Mouse (Mus musculus) adrenal gland (tissue): Measurements from ENCODE around the gene Glrb.

Experiments used
- intact Hi-C: fragments of 180-260 bp; cut with DNase I; formaldehyde crosslinking; loops from one replicate; pipeline ENCODE4 v1.15.1; 2025

Gene Glrb

DNA sequence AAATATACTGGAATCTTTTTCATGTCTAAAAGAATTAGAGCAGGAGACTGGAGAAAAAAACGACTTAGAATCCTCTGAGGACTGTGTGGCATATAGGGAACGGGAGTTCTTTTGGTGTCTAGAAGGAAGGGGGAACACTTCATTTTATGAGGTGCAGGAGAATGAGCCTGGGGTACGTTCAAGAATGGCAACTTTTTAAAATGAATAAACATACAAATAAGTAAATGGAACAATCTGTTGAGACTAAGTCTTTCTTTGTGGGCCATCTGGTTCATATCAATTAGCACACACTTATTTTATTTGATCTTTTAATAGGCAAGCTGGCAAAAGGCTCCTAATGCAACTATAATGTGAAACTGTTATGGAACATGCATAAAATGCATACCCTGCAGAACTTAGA lies 75.9 kb downstream of the Glrb start:
- intact Hi-C loops, result no loop called here

DNA sequence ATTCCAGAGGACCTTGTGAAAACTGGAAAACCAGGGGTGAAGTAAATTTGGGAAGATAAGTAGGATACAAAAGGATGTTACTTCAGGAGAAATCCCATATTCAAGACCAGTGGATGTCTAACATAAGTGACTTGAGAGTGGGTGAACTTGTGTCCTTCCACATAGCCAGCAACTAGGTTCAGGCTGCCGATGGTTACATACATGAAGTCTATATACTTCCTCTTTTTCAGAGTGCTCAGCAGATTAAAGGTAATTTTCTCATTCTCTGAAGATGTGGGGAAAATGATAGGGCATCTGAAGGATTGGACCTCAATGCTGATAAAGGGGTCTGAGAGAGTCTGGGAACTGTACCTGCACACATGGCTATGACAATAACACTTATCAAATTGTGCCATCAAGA lies 89.5 kb downstream of the Glrb start:
- intact Hi-C loops, result no loop called here

GRCm38 (mm10) chr3:80818619-80819018 lies 94.8 kb downstream of the Glrb start:
- intact Hi-C loops, result no loop called here

GRCm38 (mm10) chr3:80813734-80814133 lies 99.7 kb downstream of the Glrb start:
- intact Hi-C loops, result no loop called here

GRCm38 (mm10) chr3:80812237-80812636 lies 101.2 kb downstream of the Glrb start:
- intact Hi-C loops, result no loop called here

DNA sequence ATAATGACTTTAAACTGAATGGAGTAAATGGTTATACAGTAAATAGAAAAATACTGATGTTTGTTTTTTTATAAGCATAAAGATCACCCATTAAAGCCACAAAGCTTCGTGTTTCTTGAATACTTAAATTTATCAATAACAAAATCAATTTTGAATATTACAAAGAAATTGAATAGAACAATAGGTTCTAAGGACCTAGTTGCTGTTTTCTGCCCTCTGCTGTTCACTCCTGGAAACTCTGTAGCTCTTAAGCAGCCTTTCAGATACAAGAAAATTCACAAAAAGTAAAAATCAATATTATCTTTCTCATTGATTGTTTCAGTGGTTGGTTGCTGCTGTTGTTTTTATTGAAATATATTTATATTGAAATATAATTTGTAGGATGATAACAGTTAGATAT lies 108.1 kb downstream of the Glrb start:
- intact Hi-C loops, result loop anchor here (5.0 kb wide), 1 partner anchor 728 kb away; no protein-coding TSS in a partner anchor

DNA sequence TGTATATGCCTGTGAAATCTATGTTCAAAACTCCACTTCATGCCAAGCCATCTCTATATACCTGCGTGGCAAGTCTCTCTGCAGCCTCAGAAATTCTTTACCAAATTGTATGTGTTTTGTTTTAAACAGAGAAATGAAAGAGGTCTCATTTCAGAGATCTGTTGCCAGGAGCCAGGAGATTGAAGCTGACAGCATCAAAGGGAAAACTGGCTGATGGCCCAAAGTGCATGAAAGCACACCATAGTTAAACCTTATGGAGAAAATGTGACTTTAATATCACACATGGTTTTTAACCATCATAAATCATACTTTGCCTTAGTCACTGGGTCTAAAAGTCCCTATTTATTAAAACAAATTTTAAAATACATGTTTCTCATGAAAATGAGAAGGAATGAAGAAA lies 109.6 kb downstream of the Glrb start:
- intact Hi-C loops, result no loop called here

DNA sequence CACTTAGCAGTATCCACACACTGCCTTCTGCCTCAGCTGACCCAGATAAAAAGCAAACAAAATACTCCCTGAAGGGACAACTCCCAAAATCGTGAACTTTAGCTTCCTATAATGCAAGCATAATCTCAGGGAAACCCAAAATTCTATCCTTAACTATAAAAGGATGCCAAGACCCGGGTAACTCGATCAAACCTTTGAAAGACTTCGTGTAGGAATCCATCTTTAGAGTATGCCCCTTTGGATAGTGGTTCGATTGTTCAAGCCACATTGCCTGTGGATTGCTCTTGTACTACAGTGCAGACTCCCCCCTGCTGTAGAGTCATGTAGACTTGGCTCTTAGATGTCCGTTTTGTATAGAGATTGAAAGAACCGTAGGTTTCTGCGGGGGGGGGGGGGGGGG lies 110.2 kb downstream of the Glrb start:
- intact Hi-C loops, result no loop called here

GRCm38 (mm10) chr3:80802596-80803081 lies 110.8 kb downstream of the Glrb start, which contains the start of gene Gria2:
Gene Gria2 (minus strand): TSS chr3:80802835.
- intact Hi-C loops, result no loop called here

DNA sequence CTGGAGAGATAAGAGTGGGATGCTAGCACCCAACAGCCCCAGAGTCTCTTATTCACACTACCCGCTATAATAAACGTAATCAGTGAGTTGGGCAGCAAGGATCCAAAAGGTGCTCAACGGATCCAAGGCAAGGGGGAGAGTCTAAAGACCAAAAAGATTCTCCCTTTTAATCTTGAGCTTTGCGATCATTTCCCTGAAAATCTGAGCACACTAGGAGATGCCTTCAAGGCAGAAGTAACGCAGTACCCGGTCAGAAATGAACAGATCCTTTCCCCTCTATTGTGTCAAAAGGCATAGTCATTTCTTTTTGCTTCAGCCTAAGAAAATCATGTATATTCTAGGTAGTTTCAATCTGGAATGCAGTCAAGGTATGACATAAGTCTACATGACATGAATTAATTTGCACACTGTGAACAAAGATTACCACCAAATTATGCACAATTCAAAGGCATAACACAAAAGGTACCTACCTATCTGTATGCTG lies 111.6 kb downstream of the Glrb start:
- intact Hi-C loops, result no loop called here

DNA sequence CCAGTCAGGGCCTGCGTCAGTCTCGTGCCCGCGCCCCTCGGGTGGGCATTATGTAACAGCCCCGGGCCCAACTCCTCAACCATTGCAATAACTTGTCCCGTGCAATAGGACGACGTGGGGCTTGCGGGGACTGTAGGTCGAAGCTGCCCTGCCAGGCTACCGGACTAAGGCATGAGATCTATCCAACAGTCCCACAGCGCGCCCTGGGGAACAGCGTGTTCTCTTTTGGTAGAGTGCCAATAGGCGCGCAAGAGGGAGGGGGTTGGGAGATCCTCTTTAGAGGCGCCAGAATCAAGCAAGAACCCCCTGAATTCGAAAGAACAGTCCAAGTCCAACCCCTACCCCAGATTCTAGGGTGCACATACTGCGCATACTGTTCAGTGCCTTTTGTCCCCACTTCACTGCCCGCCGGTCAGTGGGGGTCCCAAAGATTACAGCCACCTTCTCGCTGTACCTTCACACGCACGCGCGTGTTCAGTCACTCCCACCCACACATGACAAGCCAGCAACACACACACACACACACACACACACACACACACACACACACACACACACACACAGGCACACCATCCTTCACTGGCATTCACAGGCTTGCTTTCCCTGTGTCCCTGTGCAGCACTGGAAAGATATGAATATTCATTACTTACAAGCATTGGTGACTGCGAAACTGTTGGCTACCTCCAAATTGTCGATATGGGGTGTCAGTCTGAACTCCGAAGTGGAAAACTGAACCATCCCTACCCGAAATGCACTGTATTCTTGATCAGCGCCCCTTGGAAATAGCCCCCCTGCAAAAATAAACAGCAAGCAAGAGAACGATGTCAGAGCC lies 112.2 kb downstream of the Glrb start:
- intact Hi-C loops, result no loop called here

DNA sequence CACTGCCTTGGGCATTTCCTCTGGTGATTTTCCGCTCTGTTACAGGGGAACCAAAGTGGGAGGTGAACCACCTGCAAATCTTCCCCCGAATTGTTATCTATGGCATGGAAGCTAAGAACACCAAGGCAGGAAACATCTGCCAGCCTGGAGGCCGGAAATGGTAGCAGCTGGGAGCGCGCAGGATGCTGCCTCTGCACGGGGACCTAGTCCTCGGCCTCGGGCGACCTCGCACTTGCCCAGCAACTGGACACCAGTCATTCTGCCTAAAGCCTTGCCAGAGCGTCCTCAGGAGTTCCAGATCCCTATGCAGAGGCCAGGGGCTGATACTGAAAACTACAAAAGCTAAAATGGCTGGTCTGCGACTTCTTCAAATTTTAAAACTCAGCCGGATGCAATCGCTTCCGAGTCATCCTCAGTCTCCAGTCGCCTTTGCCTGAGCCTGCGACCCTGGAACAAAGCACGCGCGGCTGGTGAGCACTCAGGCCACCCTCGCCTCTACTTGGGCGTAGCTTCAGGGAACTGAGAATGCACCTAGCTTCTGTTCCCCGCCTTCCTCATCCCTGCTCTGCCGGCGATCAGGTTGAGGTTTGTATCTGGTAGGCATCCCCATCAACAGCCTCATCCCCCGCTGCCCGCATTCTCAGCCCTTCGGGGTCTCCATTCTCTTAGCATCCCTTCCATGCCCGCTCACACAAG lies 113.0 kb downstream of the Glrb start:
- intact Hi-C loops, result no loop called here

DNA sequence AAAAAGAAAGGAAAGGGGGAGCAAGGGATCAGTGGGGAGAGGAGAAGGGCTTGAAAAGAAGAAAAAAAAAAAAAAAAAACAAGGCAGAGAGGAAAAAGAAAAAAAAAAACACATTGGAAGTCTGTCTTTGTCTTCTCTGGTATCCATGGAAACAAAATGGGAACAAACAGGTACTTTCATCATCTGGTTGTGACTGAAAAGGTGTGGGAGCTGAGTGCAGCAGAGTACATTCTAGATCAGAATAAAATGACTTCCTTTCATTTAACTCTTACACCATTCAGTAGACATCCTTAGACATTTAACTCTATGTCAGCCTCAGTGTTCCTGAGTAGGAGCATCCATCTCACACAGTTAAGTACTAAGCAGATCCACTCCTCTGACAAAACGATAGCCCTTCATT lies 115.5 kb downstream of the Glrb start:
- intact Hi-C loops, result no loop called here

DNA sequence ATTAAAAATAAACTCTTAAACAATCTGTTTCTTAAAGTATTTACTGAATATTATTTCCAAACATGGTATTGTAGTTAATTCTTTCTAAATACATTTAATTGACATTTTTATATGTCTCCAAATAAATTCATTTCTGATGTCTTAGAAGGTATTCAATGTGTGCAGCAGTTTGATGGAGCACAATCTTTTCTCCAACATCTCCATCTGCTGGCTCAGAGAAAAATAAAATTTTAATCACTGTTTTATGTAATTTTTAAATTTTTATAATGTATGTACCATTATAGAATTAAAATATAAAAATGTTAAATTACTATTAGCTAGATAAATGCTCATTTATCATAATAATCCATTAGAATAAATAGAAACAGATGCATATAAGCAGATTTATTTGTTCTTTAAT lies 116.7 kb downstream of the Glrb start:
- intact Hi-C loops, result no loop called here

- intact Hi-C loops, result no loop called here
Measured at GRCm38 (mm10) chr3:80795284-80795683, 118.2 kb downstream of the Glrb start.
